Mouse (Mus musculus) bone marrow, adult 2 months (tissue): Measurements from ENCODE around the gene Glrb. TPM values are rescaled to one million over a fixed set of nuclear protein-coding genes. Genes with fewer than 3 reads are reported as not detected.

Source experiments
- H3K27ac ChIP-seq: fragments of 200-500 bp; 2 replicates; pipeline ENCODE4 v1.5.1; 2012; ENCODE audit warnings: low read depth, mild to moderate bottlenecking, control low read depth, inconsistent platforms, low read length; ENCODE audit not compliant: control insufficient read depth, poor library complexity, insufficient read depth
- H3K4me1 ChIP-seq: fragments of 200-500 bp; 2 replicates; pipeline ENCODE4 v1.6.1; 2011; ENCODE audit warnings: low read length; ENCODE audit not compliant: control insufficient read depth, insufficient read depth
- H3K4me3 ChIP-seq: fragments of 200-500 bp; replicated peaks from 2 replicates; pipeline ENCODE3; 2011; ENCODE audit warnings: mild to moderate bottlenecking, low read depth, low read length, control low read depth; ENCODE audit not compliant: control insufficient read depth
- CTCF ChIP-seq: fragments of 200-500 bp; IDR thresholded peaks from 2 replicates; pipeline ENCODE4 v1.5.1; 2011; ENCODE audit warnings: low read length, control low read depth; ENCODE audit not compliant: control insufficient read depth, insufficient read depth
- POLR2A ChIP-seq: fragments of 200-500 bp; IDR thresholded peaks from 2 replicates; pipeline ENCODE4 v1.6.1; 2011; ENCODE audit warnings: low read depth, mild to moderate bottlenecking, control low read depth, low read length, borderline replicate concordance; ENCODE audit not compliant: control insufficient read depth
- WGBS: fragments of 180-500 bp; shearing (Covaris S2); methylation state at CpG from one replicate; pipeline ENCODE4 v1.1.7; 2018; 5-methylcytosine and 5-hydroxymethylcytosine counted together
- polyA plus RNA-seq: library from polyadenylated mRNA; stranded (reverse); fragments of >200 nt; gene quantifications from 2 replicates; pipeline ENCODE4 v1.2.4, GENCODE M21; 2011; ENCODE audit warnings: low replicate concordance; ENCODE audit not compliant: missing spikeins, insufficient read depth, insufficient read length

The Glrb gene
- polyA plus RNA-seq, 1 experiment, result not detected

DNA sequence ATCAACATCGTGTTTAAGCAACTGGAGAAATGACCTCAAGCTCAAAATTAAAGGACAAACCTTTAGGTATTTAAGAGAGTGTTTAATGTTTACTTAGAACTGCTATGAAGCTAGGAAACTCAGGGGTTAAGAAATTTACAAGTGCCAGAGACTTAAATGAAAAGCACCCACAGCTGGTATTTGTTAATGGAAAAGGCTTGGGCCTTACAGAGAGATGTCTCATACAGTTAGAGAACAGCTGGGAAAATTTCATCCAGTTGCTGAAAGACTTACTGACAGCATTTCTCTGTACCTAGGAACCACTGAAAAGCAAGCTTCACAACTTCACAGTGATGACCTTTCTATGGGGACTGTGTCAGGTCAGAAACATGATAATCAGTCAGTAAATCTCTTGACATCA, 28.3 kb downstream of the Glrb start:
- WGBS, result 71% methylated on average over 1 of the region's 1 CpGs
- TF ChIP-seq CTCF (no peak), POLR2A (no peak)

DNA sequence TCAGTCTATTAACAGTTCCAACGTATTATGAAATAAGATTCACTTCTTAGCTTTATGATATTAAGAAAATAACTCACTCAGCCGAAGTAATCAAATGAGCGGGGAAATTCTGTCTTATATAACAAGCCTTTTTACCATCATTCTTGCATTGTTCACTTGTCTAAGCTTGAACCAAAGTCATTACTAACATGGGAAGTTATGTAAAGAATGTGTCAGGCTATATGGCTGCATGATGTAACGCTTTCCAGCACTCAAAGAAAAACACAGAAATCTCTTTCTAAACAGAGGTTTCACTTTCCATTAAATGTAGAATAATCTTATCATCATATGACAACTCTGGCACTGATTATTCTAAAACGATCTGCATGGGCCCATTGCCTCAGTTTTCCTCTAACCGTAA, 29.9 kb downstream of the Glrb start:
- no peak overlapping the region for H3K27ac ChIP-seq
- TF ChIP-seq POLR2A (no peak), CTCF (no peak)
- 73% methylated on average over 6 of the region's 6 CpGs for WGBS
- H3K4me3 ChIP-seq, result no peak overlapping the region
- H3K4me1 ChIP-seq, result no peaks in the 10 kb centered on the region

More for the DNA sequence above, 28.3 kb downstream of the Glrb start:
- Histone ChIP-seq H3K27ac (no peak overlapping the region), H3K4me1 (no peaks in the 10 kb centered on the region), H3K4me3 (no peak overlapping the region)

DNA sequence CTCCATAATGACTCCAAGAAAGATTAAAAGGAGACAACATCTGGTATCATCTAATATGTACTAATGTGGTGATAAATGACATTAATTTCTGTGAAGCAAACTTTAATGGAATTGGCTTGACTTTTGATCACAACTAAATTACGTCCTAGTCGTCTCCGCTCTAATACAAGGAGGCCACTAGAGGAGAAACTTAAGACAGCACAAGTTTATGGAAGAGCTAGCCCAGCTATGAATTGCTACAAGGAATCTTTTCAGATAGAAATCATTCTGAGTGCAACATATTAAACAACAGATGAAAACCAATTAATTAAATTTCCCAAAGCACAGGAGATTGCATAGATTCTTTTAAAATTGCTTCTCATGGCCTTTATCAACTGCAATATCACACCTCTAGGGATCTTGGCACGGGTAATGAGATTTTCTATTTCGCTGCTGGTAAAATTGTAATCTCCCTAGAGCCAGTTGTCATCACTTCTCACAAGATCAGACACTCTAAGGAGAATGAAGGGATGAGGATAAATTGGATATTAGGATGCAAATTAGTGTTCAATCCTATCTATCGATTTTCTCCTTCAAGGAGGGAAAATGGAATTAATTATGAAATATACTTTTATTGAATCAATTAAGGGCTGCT, 32.7 kb downstream of the Glrb start:
- Histone ChIP-seq H3K4me1 (no peaks in the 10 kb centered on the region), H3K27ac (no peak overlapping the region), H3K4me3 (no peak overlapping the region)
- no peak for TF ChIP-seq POLR2A
- no peak for TF ChIP-seq CTCF
- 91% methylated on average over 6 of the region's 6 CpGs for WGBS

DNA sequence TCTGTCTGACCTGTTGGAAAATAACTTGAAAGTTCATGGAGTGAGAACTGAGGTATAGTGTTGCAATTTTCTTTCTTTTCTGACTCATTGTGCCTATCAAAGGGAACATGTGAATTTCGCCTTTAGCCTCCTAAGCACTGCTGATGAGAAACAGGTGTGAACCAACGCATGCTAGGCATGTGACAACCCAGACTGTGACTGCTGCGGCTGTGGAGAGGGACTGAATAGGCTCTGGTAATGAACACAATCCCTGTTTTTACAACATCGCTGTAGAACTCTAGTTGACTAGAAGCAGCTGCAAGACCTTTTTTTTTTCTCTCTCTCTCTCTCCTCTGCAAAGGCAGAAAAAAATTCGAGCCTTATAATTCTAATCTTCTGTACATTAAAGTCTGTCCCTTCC, 34.9 kb downstream of the Glrb start:
- Histone ChIP-seq H3K4me1 (no peaks in the 10 kb centered on the region), H3K4me3 (no peak overlapping the region), H3K27ac (no peak overlapping the region)
- 65% methylated on average over 5 of the region's 5 CpGs for WGBS
- TF ChIP-seq POLR2A, result no peak
- TF ChIP-seq CTCF, result no peak

DNA sequence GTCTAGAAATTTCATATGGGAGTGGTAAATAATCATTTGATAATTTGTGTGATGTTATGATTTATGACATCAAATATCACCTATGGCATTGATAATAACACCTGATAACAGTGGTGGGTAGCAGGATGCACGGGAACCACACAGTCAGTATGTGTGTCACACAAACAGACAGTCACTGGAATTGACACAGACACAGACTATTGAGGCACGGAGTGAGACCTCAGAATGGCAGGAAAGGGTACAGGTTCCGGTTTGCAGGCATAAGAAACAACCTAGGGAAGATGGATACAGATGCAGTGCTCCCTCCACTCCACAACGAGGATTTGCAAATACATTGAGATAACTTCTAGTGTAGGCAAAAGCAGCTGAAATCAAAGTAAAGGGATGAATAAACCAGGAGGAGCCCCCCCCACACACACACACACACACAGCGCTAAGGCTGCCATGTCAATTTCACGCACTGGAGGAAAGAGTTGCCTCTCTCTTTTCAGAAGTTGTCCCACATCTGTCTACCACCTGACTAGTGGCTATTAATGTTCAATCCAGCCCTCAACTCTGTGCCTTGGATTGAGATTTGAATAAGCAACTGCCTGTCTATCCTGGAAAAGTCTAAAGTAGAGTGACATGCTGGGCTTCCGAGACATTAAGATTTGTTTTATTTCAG, 38.6 kb downstream of the Glrb start:
- WGBS, result 80% methylated on average over 7 of the region's 7 CpGs

DNA sequence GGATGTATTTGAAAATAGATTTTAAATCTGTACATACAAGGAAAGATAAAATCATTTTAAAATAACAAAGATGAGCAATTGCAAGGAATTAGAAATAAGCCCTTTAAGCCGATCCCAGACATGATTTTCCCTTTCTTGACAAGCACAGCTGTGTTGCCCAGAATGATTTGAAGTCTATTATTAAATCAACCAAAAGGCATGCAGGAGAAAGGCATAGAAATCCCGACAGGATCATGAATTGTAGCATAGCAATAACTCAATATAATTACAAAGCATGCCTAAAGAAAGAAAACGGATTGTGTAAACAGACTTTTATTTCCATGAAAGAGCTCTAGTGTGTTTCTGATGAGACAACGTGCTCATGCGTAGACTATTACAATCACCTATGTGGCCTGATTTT, 39.4 kb downstream of the Glrb start:
- no peak for TF ChIP-seq CTCF
- TF ChIP-seq POLR2A, result no peak
- Histone ChIP-seq H3K4me1 (no peaks in the 10 kb centered on the region), H3K27ac (no peak overlapping the region), H3K4me3 (no peak overlapping the region)
- 78% methylated on average over 5 of the region's 5 CpGs for WGBS

More for the DNA sequence above, 38.6 kb downstream of the Glrb start:
- no peaks in the 10 kb centered on the region for H3K4me1 ChIP-seq
- no peak overlapping the region for H3K4me3 ChIP-seq
- TF ChIP-seq POLR2A (no peak), CTCF (no peak)
- no peak overlapping the region for H3K27ac ChIP-seq

DNA sequence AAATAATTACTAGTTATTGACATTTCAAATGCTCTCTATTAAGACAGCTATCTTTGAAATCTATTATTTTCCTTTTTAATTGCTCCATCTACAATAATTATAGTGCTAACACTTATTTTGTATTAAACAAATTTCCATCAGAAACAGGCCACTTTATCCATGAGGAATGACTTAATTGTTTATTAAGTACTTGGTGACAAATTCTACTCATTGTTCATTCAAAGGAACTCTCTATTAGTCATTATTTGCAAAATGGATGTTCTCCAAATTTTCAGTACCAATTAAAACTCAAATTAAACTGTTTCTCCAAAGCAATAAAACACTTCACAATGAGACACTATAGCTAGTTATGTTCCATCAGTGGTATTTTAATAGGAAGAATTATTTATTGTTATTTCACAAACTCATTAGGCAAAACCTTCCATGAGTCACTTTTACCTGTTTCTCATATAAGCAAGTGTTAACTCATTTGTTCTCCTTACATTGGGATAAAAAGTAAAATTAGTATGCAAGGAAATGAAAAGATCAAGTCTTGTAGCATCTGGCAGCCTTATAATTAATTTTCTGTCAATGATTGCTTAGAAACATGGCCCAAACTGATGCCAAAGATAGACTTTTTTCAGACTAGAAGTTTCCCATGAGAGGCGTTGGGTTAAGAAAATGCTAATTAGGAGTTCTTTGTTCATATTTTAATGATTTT, 41.8 kb downstream of the Glrb start:
- TF ChIP-seq CTCF (no peak), POLR2A (no peak)
- Histone ChIP-seq H3K4me1 (no peaks in the 10 kb centered on the region), H3K4me3 (no peak overlapping the region), H3K27ac (no peak overlapping the region)
- 92% methylated on average over 1 of the region's 1 CpGs for WGBS

DNA sequence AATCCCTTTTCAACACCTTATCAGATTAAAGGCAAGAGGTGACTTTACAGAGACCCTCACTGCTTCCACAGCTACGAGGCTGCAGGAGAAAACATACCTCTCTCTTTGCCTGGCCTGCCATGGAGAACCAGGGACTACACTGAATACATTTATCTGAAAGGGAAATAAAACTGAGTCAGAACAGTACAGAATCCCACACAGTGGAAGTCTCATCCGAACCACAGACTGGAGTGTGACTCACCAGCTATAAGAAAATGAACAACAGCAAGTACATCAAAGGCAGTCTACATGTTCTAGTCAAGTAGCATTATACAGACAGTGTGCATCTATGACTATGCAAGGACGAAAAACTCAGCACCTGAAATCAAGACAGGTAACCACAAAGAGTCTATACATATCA, 46.1 kb downstream of the Glrb start:
- Histone ChIP-seq H3K4me1 (no peaks in the 10 kb centered on the region), H3K4me3 (no peak overlapping the region), H3K27ac (no peak overlapping the region)
- TF ChIP-seq CTCF (no peak), POLR2A (no peak)
- WGBS, result 71% methylated on average over 3 of the region's 3 CpGs
